Mouse (Mus musculus) E14TG2a.4 (cell line): ENCODE measurements around the gene Neu2.

Experiments used
- H3K27me3 ChIP-seq: 2 replicates; pipeline ENCODE4 v1.6.1; 2014; ENCODE audit warnings: low read length, control low read depth; ENCODE audit not compliant: insufficient read depth
- H3K36me3 ChIP-seq: 2 replicates; pipeline ENCODE4 v1.6.1; 2014; ENCODE audit warnings: low read length, control low read depth; ENCODE audit not compliant: insufficient read depth
- H3K4me1 ChIP-seq: replicated peaks from 2 replicates; pipeline ENCODE4 v1.6.1; 2014; ENCODE audit warnings: low read depth, low read length, control low read depth
- H3K4me3 ChIP-seq: replicated peaks from 2 replicates; pipeline ENCODE4 v1.5.1; 2014; ENCODE audit warnings: mild to moderate bottlenecking, low read length
- H3K9me3 ChIP-seq: 2 replicates; pipeline ENCODE4 v1.6.1; 2014; ENCODE audit warnings: low read length, control low read depth
- CTCF ChIP-seq: conservative IDR thresholded peaks from 2 replicates; pipeline ENCODE4 v1.5.1; 2014; ENCODE audit warnings: low read length
- NANOG ChIP-seq: IDR thresholded peaks from 2 replicates; pipeline ENCODE4 v1.6.1; 2014; ENCODE audit warnings: borderline replicate concordance, low read length, mixed read lengths
- POU5F1 ChIP-seq: IDR thresholded peaks from 2 replicates; pipeline ENCODE4 v1.6.1; 2014; ENCODE audit warnings: low read length, borderline replicate concordance

The Neu2 gene

DNA sequence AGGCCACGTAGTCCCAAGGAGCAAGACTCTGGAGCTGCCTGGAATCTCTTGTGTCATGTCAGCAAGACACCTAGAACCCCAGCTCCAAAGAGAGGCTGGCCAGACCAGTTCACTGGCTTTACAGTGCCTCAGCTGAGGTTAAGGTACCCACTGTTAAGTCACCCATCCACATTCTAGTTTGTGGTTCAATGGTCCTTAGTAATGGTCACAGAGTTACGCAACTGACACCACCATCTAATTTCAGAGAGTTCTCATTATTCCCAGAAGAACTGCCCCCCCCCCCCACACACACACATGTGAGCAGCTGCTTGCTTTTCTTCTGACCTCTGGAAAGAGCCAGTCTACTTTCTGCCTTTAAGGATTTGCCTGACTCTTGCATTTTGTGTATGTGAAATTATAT is 115.1 kb downstream of the Neu2 start:
- Histone ChIP-seq H3K9me3 (0 out of 2 replicates have a peak, but pooled peaks cover under 1% of the 10 kb centered on the region), H3K4me3 (no peak overlapping the region), H3K36me3 (no peaks in the 10 kb centered on the region), H3K4me1 (peaks cover 8% of the 10 kb centered on the region), H3K27me3 (no peaks in the 10 kb centered on the region)
- no peak for TF ChIP-seq NANOG
- no peak for TF ChIP-seq POU5F1
- no peak for TF ChIP-seq CTCF

- Histone ChIP-seq H3K4me1 (peaks cover 4% of the 10 kb centered on the region), H3K36me3 (no peaks in the 10 kb centered on the region), H3K9me3 (no peaks in the 10 kb centered on the region), H3K27me3 (no peaks in the 10 kb centered on the region), H3K4me3 (no peak overlapping the region)
- no peak for TF ChIP-seq POU5F1
- no peak for TF ChIP-seq CTCF
Observed at GRCm38 (mm10) chr1:87625254-87626025, 115.8 kb downstream of the Neu2 start.

DNA sequence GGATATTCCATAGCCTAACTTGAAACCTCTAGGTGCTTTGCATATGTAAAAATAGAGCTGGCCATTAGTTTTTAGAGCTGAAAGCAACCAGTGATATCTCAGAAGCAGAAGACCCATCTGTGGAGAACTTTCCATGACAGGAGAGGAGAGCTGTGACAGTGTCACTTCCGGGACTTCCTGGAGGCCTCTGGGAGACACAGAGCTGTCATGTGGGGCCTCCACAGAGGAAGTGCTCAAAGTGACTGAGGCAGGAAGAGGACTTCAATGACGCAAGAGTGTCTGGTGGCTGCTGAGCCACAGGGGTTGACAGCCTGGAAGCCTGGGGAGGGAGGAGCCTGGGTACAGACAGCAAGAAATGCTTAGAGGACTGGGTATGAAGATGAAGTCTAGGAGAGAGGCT is 116.7 kb downstream of the Neu2 start:
- Histone ChIP-seq H3K27me3 (no peaks in the 10 kb centered on the region), H3K36me3 (no peaks in the 10 kb centered on the region)
- TF ChIP-seq CTCF, result no peak
- TF ChIP-seq NANOG, result no peak
- no peak for TF ChIP-seq POU5F1

DNA sequence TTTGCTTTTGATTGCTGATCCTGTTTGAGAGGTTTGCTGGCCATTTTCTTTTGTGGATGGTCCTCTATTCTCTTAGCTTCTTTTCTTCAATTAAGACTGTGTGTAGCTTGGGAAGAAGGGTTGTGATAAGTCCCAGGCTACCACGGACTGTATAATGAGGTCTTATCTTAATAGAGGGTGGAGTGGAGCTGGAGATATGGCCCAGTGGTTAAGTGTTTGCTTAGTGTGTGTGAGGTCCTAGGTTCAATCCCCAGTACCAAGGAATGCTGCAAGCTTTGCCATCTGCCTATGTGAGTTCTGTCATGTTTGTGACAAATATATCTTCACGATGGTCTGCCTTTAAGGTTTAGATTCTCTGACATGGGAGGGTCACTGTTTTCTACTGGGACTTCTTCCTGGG is 118.4 kb downstream of the Neu2 start:
- Histone ChIP-seq H3K36me3 (no peaks in the 10 kb centered on the region), H3K4me3 (no peak overlapping the region), H3K27me3 (no peaks in the 10 kb centered on the region), H3K9me3 (no peaks in the 10 kb centered on the region), H3K4me1 (no peaks in the 10 kb centered on the region; the same call in 1 of the 2 replicates)
- TF ChIP-seq POU5F1 (no peak), CTCF (no peak), NANOG (no peak)

More for the DNA sequence above, 116.7 kb downstream of the Neu2 start:
- Histone ChIP-seq H3K9me3 (no peaks in the 10 kb centered on the region), H3K4me3 (no peak overlapping the region), H3K4me1 (no peaks in the 10 kb centered on the region)

DNA sequence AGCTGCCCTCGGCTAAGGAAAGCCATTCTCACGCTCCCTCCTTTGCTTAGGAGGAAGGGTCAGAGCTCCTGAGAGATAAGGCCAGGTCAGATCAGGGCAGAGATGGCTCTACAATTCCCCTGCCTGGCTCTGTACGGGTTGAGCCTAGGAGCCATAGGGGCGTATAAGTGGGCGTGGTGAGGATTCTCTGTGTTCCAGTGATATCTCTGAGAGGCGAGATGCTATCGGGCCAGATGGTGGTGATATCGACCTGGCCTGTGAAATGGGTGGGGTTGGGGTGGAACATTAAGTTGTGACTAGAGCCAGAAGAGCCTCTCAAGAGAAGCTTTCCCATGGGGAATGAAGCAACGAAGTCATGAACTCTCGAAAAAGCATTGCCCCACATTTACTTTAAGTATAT is 121.9 kb downstream of the Neu2 start:
- H3K36me3 ChIP-seq, result no peaks in the 10 kb centered on the region
- peaks cover 4% of the 10 kb centered on the region for H3K4me1 ChIP-seq
- H3K4me3 ChIP-seq, result no peak overlapping the region
- H3K27me3 ChIP-seq, result no peaks in the 10 kb centered on the region
- TF ChIP-seq CTCF, result no peak
- no peak for TF ChIP-seq NANOG
- no peak for TF ChIP-seq POU5F1
- no peaks in the 10 kb centered on the region for H3K9me3 ChIP-seq

DNA sequence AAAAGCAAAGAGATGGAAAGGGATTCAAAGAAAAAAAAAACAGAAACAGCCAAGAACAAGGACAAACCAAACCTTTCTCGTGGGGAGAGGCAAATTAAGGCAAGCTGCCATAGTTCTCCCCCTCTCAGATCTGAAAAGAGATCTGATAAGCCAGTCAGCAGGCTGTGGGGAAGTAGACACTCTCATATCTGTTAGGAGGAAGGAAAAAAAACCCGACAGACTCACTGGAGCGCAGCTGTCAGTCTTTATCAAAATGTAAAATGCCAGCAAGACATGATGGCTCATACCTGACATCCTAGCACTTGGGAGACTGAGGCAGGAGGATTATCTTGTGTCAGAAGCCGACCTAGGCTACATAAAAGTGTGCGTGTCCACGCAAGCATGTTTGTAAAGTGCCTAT is 122.5 kb downstream of the Neu2 start:
- Histone ChIP-seq H3K4me3 (no peak overlapping the region), H3K36me3 (no peaks in the 10 kb centered on the region), H3K27me3 (no peaks in the 10 kb centered on the region), H3K9me3 (no peaks in the 10 kb centered on the region), H3K4me1 (peaks cover 9% of the 10 kb centered on the region)
- no peak for TF ChIP-seq POU5F1
- TF ChIP-seq NANOG, result no peak
- TF ChIP-seq CTCF, result no peak

DNA sequence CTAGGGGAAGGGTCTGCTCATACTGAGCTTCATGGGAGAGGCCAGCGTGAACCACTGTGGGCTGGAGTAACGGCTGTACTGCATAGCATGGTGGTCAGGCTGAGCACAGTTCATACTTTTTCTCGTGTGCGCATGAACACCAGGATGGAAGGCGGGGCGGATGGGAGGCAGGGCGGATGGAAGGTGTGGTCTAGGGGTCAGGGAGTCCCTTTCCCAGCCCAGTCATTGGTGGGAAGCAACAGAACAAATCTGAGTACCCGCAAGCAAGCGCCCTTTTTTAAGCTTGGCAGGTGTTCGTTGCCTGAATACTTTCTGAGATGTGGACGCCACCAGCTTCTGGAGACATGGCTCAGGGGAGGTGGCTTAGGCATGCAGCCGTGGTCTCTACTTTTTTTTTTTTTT is 127.0 kb downstream of the Neu2 start:
- TF ChIP-seq NANOG, result no peak
- no peak for TF ChIP-seq CTCF
- no peak for TF ChIP-seq POU5F1

GRCm38 (mm10) chr1:87637121-87637877 is 127.6 kb downstream of the Neu2 start:
- Histone ChIP-seq H3K9me3 (no peaks in the 10 kb centered on the region), H3K27me3 (peaks cover 4% of the 10 kb centered on the region; the same call in 1 of the 2 replicates), H3K4me1 (peaks cover 28% of the 10 kb centered on the region), H3K4me3 (peak overlapping the region; percentile 46; the same call in 1 of the 2 replicates), H3K36me3 (no peaks in the 10 kb centered on the region)
- TF ChIP-seq NANOG (no peak), CTCF (no peak), POU5F1 (no peak)

More for the DNA sequence above, 127.0 kb downstream of the Neu2 start:
- H3K9me3 ChIP-seq, result no peaks in the 10 kb centered on the region
- H3K27me3 ChIP-seq, result peaks cover 4% of the 10 kb centered on the region; the same call in 1 of the 2 replicates
- peaks cover 28% of the 10 kb centered on the region for H3K4me1 ChIP-seq
- no peaks in the 10 kb centered on the region for H3K36me3 ChIP-seq
- peak overlapping the region; percentile 46; the same call in 1 of the 2 replicates for H3K4me3 ChIP-seq

DNA sequence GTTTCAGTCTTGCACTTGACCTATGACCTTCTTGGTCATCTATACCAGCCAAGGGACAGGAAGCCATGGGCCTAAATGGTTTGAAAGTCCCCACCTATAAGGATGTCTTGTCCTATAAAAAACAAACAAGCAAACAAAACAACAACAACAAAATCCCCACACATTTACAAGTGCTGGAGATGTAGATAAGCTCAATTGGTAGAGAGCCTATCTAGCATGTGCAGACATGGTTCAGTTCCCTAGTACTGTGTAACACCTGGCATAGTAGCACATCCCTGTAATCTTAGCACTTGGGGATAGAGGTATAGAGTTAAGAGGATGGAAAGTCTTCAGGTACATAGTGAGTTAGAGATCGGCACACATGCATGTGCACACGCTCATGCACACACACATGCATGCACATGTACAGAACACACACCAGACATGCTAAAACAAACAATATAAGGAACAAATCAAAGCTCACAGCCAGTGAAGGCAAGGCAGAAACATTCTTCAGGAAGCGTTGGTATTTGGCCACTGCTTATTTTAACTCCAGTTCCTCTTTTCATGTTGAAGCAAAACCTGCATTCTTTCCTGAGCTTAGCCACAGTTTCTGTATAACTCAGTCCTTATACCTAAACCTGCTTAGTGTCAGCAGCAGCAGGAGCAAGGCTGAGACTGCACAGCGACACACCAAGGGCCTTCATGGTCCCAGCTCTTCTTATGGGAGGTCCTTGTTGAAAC is 128.3 kb downstream of the Neu2 start:
- H3K4me3 ChIP-seq, result no peak overlapping the region
- no peaks in the 10 kb centered on the region for H3K9me3 ChIP-seq
- peaks cover 5% of the 10 kb centered on the region; the same call in 1 of the 2 replicates for H3K27me3 ChIP-seq
- H3K4me1 ChIP-seq, result peaks cover 28% of the 10 kb centered on the region
- no peaks in the 10 kb centered on the region for H3K36me3 ChIP-seq
- TF ChIP-seq CTCF, result no peak
- no peak for TF ChIP-seq POU5F1
- TF ChIP-seq NANOG, result no peak
